Mouse (Mus musculus): ENCODE data around the gene Tmem159. TPM values are rescaled to one million over a fixed set of nuclear protein-coding genes. Genes with fewer than 3 reads are reported as not detected.

The Tmem159 gene
- polyA plus RNA-seq, 2 experiments, result 0.78 to 1.7 TPM

GRCm38 (mm10) chr7:120097845-120098244 is 4.3 kb upstream of the Tmem159 start:
- H3K4me3 ChIP-seq (ENCODE audit: insufficient read depth in 1 of 2, low read depth in 2 of 2, low read length in 2 of 2), result no peak overlapping the region
- no peaks in the 10 kb centered on the region for H3K36me3 ChIP-seq (replicated peaks; ENCODE audit: control insufficient read depth, insufficient read depth, low read depth)
- no peak overlapping the region for H3K27ac ChIP-seq
- DNase-seq (ENCODE audit: low read depth in 3 of 3, low spot score in 3 of 3) (no peak), ATAC-seq (ENCODE audit: insufficient read depth) (no peak)
- H3K9ac ChIP-seq (replicated peaks), result no peak overlapping the region
- 0 out of 4 replicates have a peak, but pooled peaks cover 0 to 4% of the 10 kb centered on the region in 2 experiments for H3K4me1 ChIP-seq (replicated peaks; ENCODE audit: control insufficient read depth in 2 of 2, insufficient read depth in 2 of 2, low read length in 1 of 2)
- TF ChIP-seq CTCF (IDR thresholded peaks at IDR 0.05; ENCODE audit: low read depth), result peak; percentile 44
- TF ChIP-seq EP300 (IDR thresholded peaks at IDR 0.05; ENCODE audit: low read depth), result no peak
- no peaks in the 10 kb centered on the region for H3K27me3 ChIP-seq (ENCODE audit: control insufficient read depth, insufficient read depth, low read length)
- WGBS (ENCODE audit: insufficient replicate concordance), result 7% methylated on average over 7 of the region's 7 CpGs
- H3K4me2 ChIP-seq (ENCODE audit: low read depth), result no peak overlapping the region
- no peaks in the 10 kb centered on the region for H3K9me3 ChIP-seq (ENCODE audit: control insufficient read depth, low read length)

GRCm38 (mm10) chr7:120098403-120098802 is 3.8 kb upstream of the Tmem159 start:
- ATAC-seq (ENCODE audit: insufficient read depth) (peak; percentile 48; the same call in 1 of the 2 replicates), DNase-seq (ENCODE audit: low read depth in 3 of 3, low spot score in 3 of 3) (peak; percentile 12 to 40 (median 30))

DNA sequence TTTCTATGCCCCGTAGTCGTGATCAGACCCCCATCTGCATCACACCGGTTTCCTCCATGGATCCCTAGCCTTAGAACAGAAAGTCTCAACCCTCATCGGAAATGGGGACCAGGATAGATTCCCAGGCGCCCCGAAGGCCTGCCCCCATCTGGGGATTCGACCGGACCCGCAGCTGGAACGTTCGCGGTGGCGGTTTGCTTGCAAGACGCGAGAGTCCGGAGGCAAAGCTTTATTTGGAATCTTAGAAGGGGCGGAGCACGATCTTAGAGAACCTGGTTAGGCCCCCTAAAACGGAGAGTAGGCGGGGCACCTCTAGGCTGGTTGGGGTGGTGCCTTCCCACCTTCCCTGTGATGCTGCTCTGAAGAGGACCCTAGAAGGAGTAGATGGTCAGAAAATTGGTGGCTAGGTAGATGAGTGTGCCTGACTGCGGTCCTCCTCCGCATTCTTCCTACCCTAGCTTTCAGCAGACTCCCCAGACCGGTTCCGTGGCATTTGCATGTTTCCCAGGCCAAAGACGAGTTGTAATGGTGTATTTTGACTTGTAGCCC is 940 bp downstream of the Tmem159 start:
- H3K4me1 ChIP-seq (replicated peaks; ENCODE audit: control insufficient read depth in 2 of 2, insufficient read depth in 2 of 2, low read length in 1 of 2), result 0 out of 4 replicates have a peak, but pooled peaks cover 0 to 6% of the 10 kb centered on the region in 2 experiments
- no peaks in the 10 kb centered on the region for H3K27me3 ChIP-seq (ENCODE audit: control insufficient read depth, insufficient read depth, low read length)
- no peak for ATAC-seq (ENCODE audit: insufficient read depth)

More at GRCm38 (mm10) chr7:120098403-120098802, 3.8 kb upstream of the Tmem159 start:
- H3K9me3 ChIP-seq (ENCODE audit: control insufficient read depth, low read length), result no peaks in the 10 kb centered on the region
- H3K27ac ChIP-seq, result no peak overlapping the region
- TF ChIP-seq CTCF (IDR thresholded peaks at IDR 0.05; ENCODE audit: low read depth) (peak; percentile 81), EP300 (IDR thresholded peaks at IDR 0.05; ENCODE audit: low read depth) (no peak)
- H3K27me3 ChIP-seq (ENCODE audit: control insufficient read depth, insufficient read depth, low read length), result no peaks in the 10 kb centered on the region
- WGBS (ENCODE audit: insufficient replicate concordance), result 15% methylated on average over 9 of the region's 9 CpGs
- no peak overlapping the region for H3K4me3 ChIP-seq (ENCODE audit: insufficient read depth in 1 of 2, low read depth in 2 of 2, low read length in 2 of 2)
- 0 out of 4 replicates have a peak, but pooled peaks cover 0 to 6% of the 10 kb centered on the region in 2 experiments for H3K4me1 ChIP-seq (replicated peaks; ENCODE audit: control insufficient read depth in 2 of 2, insufficient read depth in 2 of 2, low read length in 1 of 2)
- no peak overlapping the region for H3K9ac ChIP-seq (replicated peaks)
- no peaks in the 10 kb centered on the region for H3K36me3 ChIP-seq (replicated peaks; ENCODE audit: control insufficient read depth, insufficient read depth, low read depth)
- H3K4me2 ChIP-seq (ENCODE audit: low read depth), result no peak overlapping the region

GRCm38 (mm10) chr7:120104975-120105374 is 2.8 kb downstream of the Tmem159 start:
- no peak overlapping the region for H3K27ac ChIP-seq
- H3K4me3 ChIP-seq (ENCODE audit: insufficient read depth in 1 of 2, low read depth in 2 of 2, low read length in 2 of 2), result no peak overlapping the region
- no peaks in the 10 kb centered on the region for H3K36me3 ChIP-seq (replicated peaks; ENCODE audit: control insufficient read depth, insufficient read depth, low read depth)
- DNase-seq (ENCODE audit: low read depth in 3 of 3, low spot score in 3 of 3) (no peak), ATAC-seq (ENCODE audit: insufficient read depth) (no peak)
- no peaks in the 10 kb centered on the region for H3K27me3 ChIP-seq (ENCODE audit: control insufficient read depth, insufficient read depth, low read length)
- 58% methylated on average over 3 of the region's 3 CpGs for WGBS (ENCODE audit: insufficient replicate concordance)
- TF ChIP-seq EP300 (IDR thresholded peaks at IDR 0.05; ENCODE audit: low read depth) (no peak), CTCF (IDR thresholded peaks at IDR 0.05; ENCODE audit: low read depth) (no peak)
- 0 out of 4 replicates have a peak, but pooled peaks cover 0 to 6% of the 10 kb centered on the region in 2 experiments for H3K4me1 ChIP-seq (replicated peaks; ENCODE audit: control insufficient read depth in 2 of 2, insufficient read depth in 2 of 2, low read length in 1 of 2)
- no peak overlapping the region for H3K4me2 ChIP-seq (ENCODE audit: low read depth)
- no peaks in the 10 kb centered on the region for H3K9me3 ChIP-seq (ENCODE audit: control insufficient read depth, low read length)
- no peak overlapping the region for H3K9ac ChIP-seq (replicated peaks)

More for the DNA sequence above, 940 bp downstream of the Tmem159 start:
- Histone ChIP-seq H3K9ac (replicated peaks) (no peak overlapping the region), H3K9me3 (ENCODE audit: control insufficient read depth, low read length) (no peaks in the 10 kb centered on the region), H3K36me3 (replicated peaks; ENCODE audit: control insufficient read depth, insufficient read depth, low read depth) (no peaks in the 10 kb centered on the region), H3K4me3 (ENCODE audit: insufficient read depth in 1 of 2, low read depth in 2 of 2, low read length in 2 of 2) (peak overlapping the region; percentile 53 to 61), H3K27ac (no peak overlapping the region), H3K4me2 (ENCODE audit: low read depth) (peak overlapping the region; percentile 55)
- TF ChIP-seq EP300 (IDR thresholded peaks at IDR 0.05; ENCODE audit: low read depth) (no peak), CTCF (IDR thresholded peaks at IDR 0.05; ENCODE audit: low read depth) (no peak)
- WGBS (ENCODE audit: insufficient replicate concordance), result 6% methylated on average over 25 of the region's 25 CpGs
- no peak for DNase-seq (ENCODE audit: low read depth in 3 of 3, low spot score in 3 of 3)

DNA sequence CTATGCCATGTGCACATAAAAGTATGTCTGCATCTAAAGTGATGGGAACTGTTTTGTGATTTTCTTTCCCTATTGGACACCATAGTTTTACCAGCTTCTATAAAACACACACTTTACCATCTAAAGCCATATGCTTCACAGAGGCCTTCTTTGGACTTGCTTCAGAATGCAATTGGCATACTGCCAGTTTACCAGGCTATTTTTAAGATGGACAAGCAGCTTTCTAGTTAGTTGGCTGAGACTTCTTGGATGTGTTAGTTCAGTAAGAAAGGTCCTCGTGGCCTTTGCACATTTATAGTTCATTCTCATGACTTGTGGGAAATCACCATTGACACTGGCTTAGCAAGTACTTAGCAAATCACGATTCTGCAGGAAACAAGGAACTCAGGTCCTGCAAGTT is 4.2 kb downstream of the Tmem159 start:
- H3K36me3 ChIP-seq (replicated peaks; ENCODE audit: control insufficient read depth, insufficient read depth, low read depth), result no peaks in the 10 kb centered on the region
- TF ChIP-seq CTCF (IDR thresholded peaks at IDR 0.05; ENCODE audit: low read depth) (no peak), EP300 (IDR thresholded peaks at IDR 0.05; ENCODE audit: low read depth) (no peak)
- H3K9ac ChIP-seq (replicated peaks), result no peak overlapping the region
- H3K27me3 ChIP-seq (ENCODE audit: control insufficient read depth, insufficient read depth, low read length), result no peaks in the 10 kb centered on the region
- no peak overlapping the region for H3K4me2 ChIP-seq (ENCODE audit: low read depth)
- H3K27ac ChIP-seq, result no peak overlapping the region
- DNase-seq (ENCODE audit: low read depth in 3 of 3, low spot score in 3 of 3) (no peak), ATAC-seq (ENCODE audit: insufficient read depth) (no peak)
- 58% methylated on average over 2 of the region's 2 CpGs for WGBS (ENCODE audit: insufficient replicate concordance)
- H3K4me3 ChIP-seq (ENCODE audit: insufficient read depth in 1 of 2, low read depth in 2 of 2, low read length in 2 of 2), result no peak overlapping the region
- H3K9me3 ChIP-seq (ENCODE audit: control insufficient read depth, low read length), result no peaks in the 10 kb centered on the region
- H3K4me1 ChIP-seq (replicated peaks; ENCODE audit: control insufficient read depth in 2 of 2, insufficient read depth in 2 of 2, low read length in 1 of 2), result 0 out of 4 replicates have a peak, but pooled peaks cover 0 to 6% of the 10 kb centered on the region in 2 experiments

Measured in liver, embryonic 14.5 days (tissue).